Mouse (Mus musculus): ENCODE data around the gene Tspan4. TPM values are rescaled to one million over a fixed set of nuclear protein-coding genes. Genes with fewer than 3 reads are reported as not detected.
A peak's percentile ranks its signal among the peaks of the same experiment; 100 is the strongest.
"Not testable (repeated sequence)": the region's sequence is repeated elsewhere in the genome, so short reads cannot be mapped to it uniquely, and the experiment has no call there.

The Tspan4 gene
- polyA plus RNA-seq, 1 experiment from 2014 or later = 107 TPM

- H3K9me3 ChIP-seq (ENCODE audit: low read length) = no peaks in the 10 kb centered on the region
- H3K4me2 ChIP-seq (replicated peaks; ENCODE audit: low read depth, low read length) = peak overlapping the region; percentile 71
- no peak overlapping the region; the same call in 1 of the 2 replicates for H3K9ac ChIP-seq (replicated peaks; ENCODE audit: low read depth)
- H3K27me3 ChIP-seq (replicated peaks; ENCODE audit: insufficient read depth, low read length) = no peaks in the 10 kb centered on the region
- H3K27ac ChIP-seq (ENCODE audit: low read length) = peak overlapping the region; percentile 4; the same call in 1 of the 2 replicates
- H3K36me3 ChIP-seq (ENCODE audit: insufficient read depth, low read length) = no peaks in the 10 kb centered on the region
- peaks cover 12% of the 10 kb centered on the region for H3K4me1 ChIP-seq (ENCODE audit: insufficient read depth, low read depth, low read length)
- TF ChIP-seq EP300 (IDR thresholded peaks at IDR 0.05) (no peak), CTCF (IDR thresholded peaks at IDR 0.05) (peak; percentile 50)
- 11% methylated on average over 12 of the region's 12 CpGs for WGBS
- peak overlapping the region; percentile 34 for H3K4me3 ChIP-seq (ENCODE audit: low read depth, low read length)
- DNase-seq (ENCODE audit: low spot score) (peak; percentile 59), ATAC-seq (no peak)
These were observed 31.8 kb upstream of the Tspan4 start for GRCm38 (mm10) chr7:141443081-141443821.

- Histone ChIP-seq H3K27ac (ENCODE audit: low read length) (peak within 1 kb of the TSS; percentile 4; the same call in 1 of the 2 replicates), H3K9me3 (ENCODE audit: low read length) (no peaks in the 10 kb centered on the region), H3K4me2 (replicated peaks; ENCODE audit: low read depth, low read length) (peak within 1 kb of the TSS; percentile 71), H3K36me3 (ENCODE audit: insufficient read depth, low read length) (no peaks in the 10 kb centered on the region), H3K9ac (replicated peaks; ENCODE audit: low read depth) (no peak within 1 kb of the TSS; the same call in 1 of the 2 replicates), H3K4me1 (ENCODE audit: insufficient read depth, low read depth, low read length) (peaks cover 12% of the 10 kb centered on the region), H3K27me3 (replicated peaks; ENCODE audit: insufficient read depth, low read length) (no peaks in the 10 kb centered on the region), H3K4me3 (ENCODE audit: low read depth, low read length) (peak within 1 kb of the TSS; percentile 34)
- TF ChIP-seq CTCF (IDR thresholded peaks at IDR 0.05) = no peak
- TF ChIP-seq EP300 (IDR thresholded peaks at IDR 0.05) = no peak
- DNase-seq (ENCODE audit: low spot score) (peak; percentile 89), ATAC-seq (peak; percentile 48)
- under 1% methylated on average over 25 of the region's 25 CpGs for WGBS
These were observed 31.2 kb upstream of the Tspan4 start, which contains the start of gene Pidd1 for GRCm38 (mm10) chr7:141443828-141444237. Gene Pidd1 (minus strand): TSS chr7:141444025.

GRCm38 (mm10) chr7:141446374-141446773 lies 28.7 kb upstream of the Tspan4 start:
- H3K27ac ChIP-seq (ENCODE audit: low read length); DNase-seq (ENCODE audit: low spot score); ATAC-seq: not testable (repeated sequence)

GRCm38 (mm10) chr7:141447110-141447991 lies 27.7 kb upstream of the Tspan4 start, which contains the start of gene Rplp2:
Gene Rplp2 (plus strand): TSS chr7:141447370.
- H3K4me1 ChIP-seq (ENCODE audit: insufficient read depth, low read depth, low read length) = peaks cover 8% of the 10 kb centered on the region
- H3K4me2 ChIP-seq (replicated peaks; ENCODE audit: low read depth, low read length) = peak within 1 kb of the TSS; percentile 68
- no peaks in the 10 kb centered on the region for H3K36me3 ChIP-seq (ENCODE audit: insufficient read depth, low read length)
- no peaks in the 10 kb centered on the region for H3K27me3 ChIP-seq (replicated peaks; ENCODE audit: insufficient read depth, low read length)
- H3K27ac ChIP-seq (ENCODE audit: low read length) = peak within 1 kb of the TSS; percentile 79
- peak; percentile 97 for DNase-seq (ENCODE audit: low spot score)
- peak within 1 kb of the TSS; percentile 72 for H3K4me3 ChIP-seq (ENCODE audit: low read depth, low read length)
- under 1% methylated on average over 57 of the region's 63 CpGs for WGBS
- H3K9me3 ChIP-seq (ENCODE audit: low read length) = no peaks in the 10 kb centered on the region
- peak; percentile 94 for ATAC-seq
- TF ChIP-seq EP300 (IDR thresholded peaks at IDR 0.05) (peak; percentile 70), CTCF (IDR thresholded peaks at IDR 0.05) (peak; percentile 20; the same call in 1 of the 2 replicates)
- H3K9ac ChIP-seq (replicated peaks; ENCODE audit: low read depth) = peak within 1 kb of the TSS; percentile 76

More at GRCm38 (mm10) chr7:141446374-141446773, 28.7 kb upstream of the Tspan4 start:
- not testable (repeated sequence) for H3K36me3 ChIP-seq (ENCODE audit: insufficient read depth, low read length); H3K9ac ChIP-seq (replicated peaks; ENCODE audit: low read depth); H3K4me1 ChIP-seq (ENCODE audit: insufficient read depth, low read depth, low read length); H3K4me2 ChIP-seq (replicated peaks; ENCODE audit: low read depth, low read length); H3K9me3 ChIP-seq (ENCODE audit: low read length); H3K27me3 ChIP-seq (replicated peaks; ENCODE audit: insufficient read depth, low read length); H3K4me3 ChIP-seq (ENCODE audit: low read depth, low read length)
- WGBS = 70% methylated on average over 3 of the region's 3 CpGs

GRCm38 (mm10) chr7:141451928-141452327 lies 23.1 kb upstream of the Tspan4 start:
- no peak for ATAC-seq
- Histone ChIP-seq H3K9ac (replicated peaks; ENCODE audit: low read depth) (no peak overlapping the region), H3K4me3 (ENCODE audit: low read depth, low read length) (no peak overlapping the region), H3K9me3 (ENCODE audit: low read length) (no peaks in the 10 kb centered on the region), H3K27me3 (replicated peaks; ENCODE audit: insufficient read depth, low read length) (no peaks in the 10 kb centered on the region), H3K4me1 (ENCODE audit: insufficient read depth, low read depth, low read length) (peaks cover 14% of the 10 kb centered on the region; the same call in 1 of the 2 replicates), H3K36me3 (ENCODE audit: insufficient read depth, low read length) (no peaks in the 10 kb centered on the region), H3K27ac (ENCODE audit: low read length) (no peak overlapping the region), H3K4me2 (replicated peaks; ENCODE audit: low read depth, low read length) (no peak overlapping the region)
- TF ChIP-seq CTCF (IDR thresholded peaks at IDR 0.05) (no peak), EP300 (IDR thresholded peaks at IDR 0.05) (no peak)
- DNase-seq (ENCODE audit: low spot score) = no peak

GRCm38 (mm10) chr7:141453636-141454035 lies 21.4 kb upstream of the Tspan4 start:
- Histone ChIP-seq H3K27ac (ENCODE audit: low read length) (peak overlapping the region; percentile 99; the same call in 1 of the 2 replicates), H3K4me1 (ENCODE audit: insufficient read depth, low read depth, low read length) (peaks cover 16% of the 10 kb centered on the region; the same call in 1 of the 2 replicates), H3K9me3 (ENCODE audit: low read length) (no peaks in the 10 kb centered on the region), H3K27me3 (replicated peaks; ENCODE audit: insufficient read depth, low read length) (no peaks in the 10 kb centered on the region), H3K9ac (replicated peaks; ENCODE audit: low read depth) (no peak overlapping the region), H3K4me2 (replicated peaks; ENCODE audit: low read depth, low read length) (no peak overlapping the region), H3K36me3 (ENCODE audit: insufficient read depth, low read length) (peaks cover 11% of the 10 kb centered on the region), H3K4me3 (ENCODE audit: low read depth, low read length) (no peak overlapping the region)
- no peak for TF ChIP-seq CTCF (IDR thresholded peaks at IDR 0.05)
- no peak for TF ChIP-seq EP300 (IDR thresholded peaks at IDR 0.05)
- DNase-seq (ENCODE audit: low spot score) (peak; percentile 60), ATAC-seq (no peak)
- 29% methylated on average over 2 of the region's 2 CpGs for WGBS

Data from lung, postnatal 0 days (tissue).